In the genomic region with DNA sequence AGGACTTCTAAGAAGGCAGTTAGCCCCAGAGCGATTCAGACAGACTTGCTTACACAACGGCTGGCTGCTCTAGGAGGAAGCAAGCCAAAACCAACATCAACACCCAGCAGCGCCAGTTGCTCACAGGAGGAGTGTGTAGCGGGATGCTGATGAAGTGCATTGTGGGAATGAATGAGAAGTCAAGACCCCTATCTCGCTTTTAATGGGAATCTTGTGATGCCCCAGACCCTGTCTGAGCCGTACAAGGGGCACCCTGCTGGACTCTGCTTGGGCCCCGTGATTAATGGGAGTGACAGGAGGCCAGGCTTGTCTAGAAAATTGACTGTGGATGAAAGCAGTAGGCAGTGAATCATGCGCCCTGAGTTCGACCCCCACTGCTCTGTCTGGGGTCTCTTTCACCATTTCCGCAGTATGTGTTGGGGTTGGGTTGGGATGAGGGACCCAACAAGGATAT, we compare ENCODE assay signal across 8 mouse cellular contexts. TPM values are rescaled to one million over a fixed set of nuclear protein-coding genes. Genes with fewer than 3 reads are reported as not detected.
DNase-seq lines count a peak whose midpoint lies in the region; ATAC-seq lines count a peak whose summit lies in the region.

No protein-coding gene starts in this region.

- no peak overlapping the region for H3K9ac ChIP-seq in stomach, embryonic 14.5 days (replicated peaks; ENCODE audit: low read depth, low read length)

- peak; percentile 83 for DNase-seq in adipocyte (ENCODE audit: low spot score)
- DNase-seq in cerebellum, postnatal 14 days: peak; percentile 7 to 12
- DNase-seq in frontal cortex, postnatal 36 days (ENCODE audit: low spot score in 2 of 2): peak; percentile 24 to 31
- DNase-seq in hindbrain, embryonic 10.5 days (ENCODE audit: low spot score): no peak
- peak; percentile 27 to 47 for DNase-seq in layer of hippocampus, postnatal 10 days (ENCODE audit: low spot score in 2 of 2)
- DNase-seq in lung, postnatal 36 days: peak; percentile 76
- no peak for DNase-seq in thymus, postnatal 0 days (ENCODE audit: low spot score)

- 59% methylated on average over 10 of the region's 10 CpGs for WGBS in hindbrain, embryonic 10.5 days
- WGBS in stomach, embryonic 14.5 days: 56% methylated on average over 10 of the region's 10 CpGs

- peak; percentile 49; the same call in 1 of the 2 replicates for ATAC-seq in stomach, embryonic 14.5 days (ENCODE audit: insufficient number of reproducible peaks, insufficient read depth, low FRiP score, low read depth)

- H3K27me3 ChIP-seq in hindbrain, embryonic 10.5 days (ENCODE audit: insufficient read depth, poor library complexity, severe bottlenecking): no peaks in the 10 kb centered on the region
- H3K27me3 ChIP-seq in stomach, embryonic 14.5 days (ENCODE audit: control insufficient read depth, insufficient read depth, low read length): no peaks in the 10 kb centered on the region

- peaks cover 33% of the 10 kb centered on the region for H3K4me1 ChIP-seq in hindbrain, embryonic 10.5 days (replicated peaks)
- H3K4me1 ChIP-seq in stomach, embryonic 14.5 days (ENCODE audit: control insufficient read depth, insufficient read depth, low read length): peaks cover 40% of the 10 kb centered on the region

- peak overlapping the region; percentile 50; the same call in 1 of the 2 replicates for H3K27ac ChIP-seq in hindbrain, embryonic 10.5 days
- peak overlapping the region; percentile 80; the same call in 1 of the 2 replicates for H3K27ac ChIP-seq in stomach, embryonic 14.5 days (ENCODE audit: low read length)

- no peak overlapping the region for H3K4me3 ChIP-seq in hindbrain, embryonic 10.5 days
- no peak overlapping the region for H3K4me3 ChIP-seq in stomach, embryonic 14.5 days (ENCODE audit: low read depth, low read length)

- no peak overlapping the region for H3K4me2 ChIP-seq in stomach, embryonic 14.5 days (replicated peaks; ENCODE audit: low read depth, low read length)

- H3K36me3 ChIP-seq in hindbrain, embryonic 10.5 days: no peaks in the 10 kb centered on the region
- H3K36me3 ChIP-seq in stomach, embryonic 14.5 days (ENCODE audit: control insufficient read depth, insufficient read depth, low read length): no peaks in the 10 kb centered on the region

- H3K9me3 ChIP-seq in hindbrain, embryonic 10.5 days: 0 out of 2 replicates have a peak, but pooled peaks cover 2% of the 10 kb centered on the region
- no peaks in the 10 kb centered on the region for H3K9me3 ChIP-seq in stomach, embryonic 14.5 days (ENCODE audit: control insufficient read depth, low read depth, low read length)

RNA-seq across cellular contexts. Expression of gene 4930558K02Rik, which starts 58.6 kb away (rescaled TPM):
- not detected in 2 replicates for polyA plus RNA-seq in hindbrain, embryonic 10.5 days (2016; fragmentation: Nextera tagmentation; extraction: Ambion mirVana)
- under 1 TPM in 1 of 2 experiments, not detected in 1; 0.37 TPM for total RNA-seq in layer of hippocampus, postnatal 10 days (2021)
- polyA plus RNA-seq in stomach, embryonic 14.5 days (2014; fragmentation: Nextera tagmentation; extraction: Ambion mirVana): not detected in 2 replicates
- 0.13 and 0.40 TPM in 2 replicates for polyA plus RNA-seq in thymus, postnatal 0 days (2015; fragmentation: Nextera tagmentation; extraction: Ambion mirVana)

Comparison
In these comparisons a context has a peak if more than half of its experiments do, and no peak if none do; other contexts are left out.
1. DNase-seq: peak in adipocyte (single experiment), cerebellum, postnatal 14 days (2 of 2), frontal cortex, postnatal 36 days (2 of 2), layer of hippocampus, postnatal 10 days (2 of 2) and lung, postnatal 36 days (single experiment); none in hindbrain, embryonic 10.5 days (single experiment) and thymus, postnatal 0 days (single experiment).